Mouse (Mus musculus) layer of hippocampus, postnatal 10 days (tissue): Measurements from ENCODE around the gene Fam240b. TPM values are rescaled to one million over a fixed set of nuclear protein-coding genes. Genes with fewer than 3 reads are reported as not detected.

Experiments
- DNase-seq, 2 experiments: peaks; one replicate each; pipeline ENCODE4 v3.0.0; 2021; ENCODE audit warnings: low spot score in 2 of 2
- total RNA-seq, 2 experiments: library from RNA; stranded (reverse); gene quantifications; 2 replicates each; pipeline ENCODE4 v1.2.3; 2021

Fam240b gene
- total RNA-seq, 2 experiments from 2014 or later = not detected

- DNase-seq = peak; percentile 68 to 76
Observed at GRCm38 (mm10) chr13:64443263-64443894, 54.2 kb downstream of the Fam240b start.

- DNase-seq = no peak
Observed at GRCm38 (mm10) chr13:64440592-64440991, 57.0 kb downstream of the Fam240b start.

DNA sequence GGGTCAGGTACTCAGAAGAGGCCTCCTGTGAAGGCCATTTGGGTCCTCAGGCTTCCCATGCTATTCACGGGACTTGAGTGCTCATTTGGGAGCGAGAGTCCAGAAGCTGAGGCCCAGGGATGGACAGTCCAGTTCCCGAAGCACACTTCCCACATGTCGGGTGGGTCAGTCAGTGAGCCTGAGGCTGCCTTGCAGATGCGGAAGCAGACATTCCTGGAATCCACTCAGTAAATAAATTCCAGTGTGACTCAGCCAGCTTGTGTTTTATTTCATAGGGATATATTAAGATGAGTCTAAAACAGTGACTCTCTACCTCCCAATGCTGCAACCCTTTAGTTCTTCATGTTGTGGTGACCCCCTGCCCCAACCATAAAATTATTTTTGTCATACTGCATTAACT, 58.1 kb downstream of the Fam240b start:
- no peak for DNase-seq

- peak; percentile 77 to 81 for DNase-seq
Observed at GRCm38 (mm10) chr13:64438863-64439452, 58.6 kb downstream of the Fam240b start.

DNA sequence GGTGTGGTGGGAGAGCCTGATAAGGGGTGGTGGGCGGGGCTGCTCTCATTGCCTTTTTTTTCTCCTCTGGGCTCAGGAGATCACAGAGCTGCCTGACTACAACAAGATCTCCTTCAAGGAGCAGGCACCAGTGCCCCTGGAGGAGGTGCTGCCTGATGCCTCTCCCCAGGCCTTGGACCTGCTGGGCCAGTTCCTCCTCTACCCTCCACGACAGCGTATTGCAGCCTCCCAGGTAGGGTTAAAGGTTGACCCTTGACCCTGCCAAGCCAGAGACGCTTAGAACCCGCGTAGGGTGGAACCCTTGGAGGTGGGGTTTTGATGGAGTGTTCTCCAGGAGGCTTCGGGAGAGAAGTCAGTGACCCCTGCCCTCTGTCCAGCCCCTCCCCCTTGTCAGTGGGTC, 59.8 kb downstream of the Fam240b start:
- DNase-seq = no peak

GRCm38 (mm10) chr13:64432017-64432995, 65.3 kb downstream of the Fam240b start, which contains the start of gene Cdk20:
Gene Cdk20, plus strand, starts transcription at chr13:64432314.
- peak; percentile 86 to 88 for DNase-seq

Other genes with a start within 250 kb of the Fam240b start
- 1 to 10 TPM; 2.6 to 3.2 TPM for gene Cdc14b, start 222.5 kb downstream of the Fam240b start, total RNA-seq
- 10 to 100 TPM in 1 of 2 experiments, 1 to 10 TPM in 1; 8.5 to 11.7 TPM for gene Aaed1, start 185.1 kb downstream of the Fam240b start, total RNA-seq
- gene Ctsl, start 126.9 kb downstream of the Fam240b start, total RNA-seq = 100 to 1,000 TPM; 169 to 194 TPM
- gene Cdk20, start 65.5 kb downstream of the Fam240b start, total RNA-seq = 10 to 100 TPM; 12.9 to 14.8 TPM